Mouse (Mus musculus): ENCODE measurements around the gene Ccdc62.

Ccdc62 gene

GRCm38 (mm10) chr5:124004356-124005150, 74.1 kb downstream of the Ccdc62 start:
- no peak for DNase-seq

GRCm38 (mm10) chr5:124005151-124005500, 74.6 kb downstream of the Ccdc62 start:
- DNase-seq, result no peak

GRCm38 (mm10) chr5:124005591-124005990, 75.1 kb downstream of the Ccdc62 start:
- no peak for DNase-seq

- peak in 1 of 2 experiments; percentile 45 for DNase-seq
These were observed 75.8 kb downstream of the Ccdc62 start for GRCm38 (mm10) chr5:124006082-124006873.

- peak; percentile 90 for DNase-seq
These were observed 76.5 kb downstream of the Ccdc62 start for GRCm38 (mm10) chr5:124006891-124007491.

- no peak for DNase-seq
These were observed 79.6 kb downstream of the Ccdc62 start for GRCm38 (mm10) chr5:124010077-124010476.

GRCm38 (mm10) chr5:124010910-124011655, 80.6 kb downstream of the Ccdc62 start:
- DNase-seq, result peak in 1 of 2 experiments; percentile 46

- no peak for DNase-seq
These were observed 81.4 kb downstream of the Ccdc62 start for GRCm38 (mm10) chr5:124011927-124012326.

GRCm38 (mm10) chr5:124012885-124013284, 82.4 kb downstream of the Ccdc62 start:
- no peak for DNase-seq

- DNase-seq, result no peak
These were observed 83.3 kb downstream of the Ccdc62 start for GRCm38 (mm10) chr5:124013747-124014146.

GRCm38 (mm10) chr5:124014180-124014579, 83.7 kb downstream of the Ccdc62 start:
- DNase-seq, result no peak

- DNase-seq, result no peak
These were observed 84.3 kb downstream of the Ccdc62 start for GRCm38 (mm10) chr5:124014791-124015251.

GRCm38 (mm10) chr5:124015727-124016126, 85.2 kb downstream of the Ccdc62 start:
- no peak for DNase-seq

- DNase-seq, result no peak
These were observed 85.9 kb downstream of the Ccdc62 start for GRCm38 (mm10) chr5:124016291-124016821.

- DNase-seq, result peak in 1 of 2 experiments; percentile 12
These were observed 87.5 kb downstream of the Ccdc62 start for GRCm38 (mm10) chr5:124017941-124018340.

- peak in 1 of 2 experiments; percentile 7 for DNase-seq
These were observed 88.2 kb downstream of the Ccdc62 start for GRCm38 (mm10) chr5:124018651-124019050.

Measured in cerebellum, postnatal 36 days (tissue).